Mouse (Mus musculus) stomach, postnatal 0 days (tissue): ENCODE measurements around the gene Mrpl1.

Source experiments
- CTCF ChIP-seq: IDR thresholded peaks from 2 replicates; pipeline ENCODE4 v1.5.1; 2016; ENCODE audit warnings: antibody characterized with exemption, low read depth, mild to moderate bottlenecking, moderate library complexity
- EP300 ChIP-seq: optimal IDR thresholded peaks from 2 replicates; pipeline ENCODE3; 2016; ENCODE audit warnings: antibody characterized with exemption

DNA sequence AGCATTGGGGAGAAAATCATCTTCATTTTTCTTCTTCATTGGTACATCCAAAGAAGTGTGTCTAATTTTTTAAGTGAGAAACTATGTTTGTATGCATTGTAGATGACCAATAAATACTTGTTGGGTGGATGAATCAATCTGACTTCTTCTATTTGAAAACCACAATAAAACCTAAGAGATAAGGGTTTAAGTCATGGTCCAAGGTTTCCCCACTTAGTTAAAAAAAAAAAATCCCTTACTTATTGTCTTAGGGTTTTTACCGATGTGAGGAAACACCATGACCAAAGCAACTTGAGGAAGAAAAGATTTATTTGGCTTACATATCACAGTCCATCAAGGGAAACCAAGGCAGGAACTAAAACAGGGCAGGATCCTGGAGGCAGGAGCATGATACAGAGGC is 19.5 kb upstream of the Mrpl1 start:
- TF ChIP-seq CTCF (no peak), EP300 (no peak)
